Comparison of ENCODE assay signal across 1 mouse cellular context in genomic region chr3:89882556-89883181, GRCm38 (mm10).
TF ChIP-seq lines count a peak whose summit lies in the region.

No protein-coding gene starts in this region.

TF ChIP-seq in CH12.LX, 34 proteins besides CTCF, POLR2A, EP300 and RAD21 (continued from another document):
- TF ChIP-seq ZNF384 (IDR thresholded peaks at IDR 0.05; ENCODE audit: low read depth, low read length) (peak; percentile 98), TBP (conservative IDR thresholded peaks at IDR 0.05; ENCODE audit: low read depth, low read length) (no peak), POLR2AphosphoS2 (IDR thresholded peaks at IDR 0.05; ENCODE audit: low read depth, low read length) (no peak), JUN (IDR thresholded peaks at IDR 0.05; ENCODE audit: insufficient read depth, low read depth, low read length) (peak; percentile 81), PAX5 (IDR thresholded peaks at IDR 0.05; ENCODE audit: low read length) (no peak), MXI1 (IDR thresholded peaks at IDR 0.05; ENCODE audit: low read depth, low read length) (no peak), MAZ (IDR thresholded peaks at IDR 0.05; ENCODE audit: low read depth, low read length) (peak; percentile 60; the same call in 1 of the 2 replicates), JUND (conservative IDR thresholded peaks at IDR 0.05; ENCODE audit: low read depth, low read length) (peak; percentile 87), SIN3A (IDR thresholded peaks at IDR 0.05; ENCODE audit: low read length) (peak; percentile 52), CHD2 (IDR thresholded peaks at IDR 0.05; ENCODE audit: low read length) (peak; percentile 78; the same call in 1 of the 2 replicates), IRF4 (IDR thresholded peaks at IDR 0.05; ENCODE audit: low read depth, low read length) (peak; percentile 98), ETS1 (conservative IDR thresholded peaks at IDR 0.05; ENCODE audit: low read depth, low read length) (peak; percentile 76), ZKSCAN1 (IDR thresholded peaks at IDR 0.05; ENCODE audit: borderline replicate concordance, low read depth, low read length) (no peak), USF1 (IDR thresholded peaks at IDR 0.05; ENCODE audit: low read depth, low read length) (no peak), MAFK (IDR thresholded peaks at IDR 0.05; ENCODE audit: insufficient replicate concordance, low read length) (peak; percentile 50; the same call in 1 of the 2 replicates), UBTF (IDR thresholded peaks at IDR 0.05; ENCODE audit: low read depth, low read length) (no peak; the same call in 1 of the 2 replicates), MAX (IDR thresholded peaks at IDR 0.05; ENCODE audit: low read length) (peak; percentile 29; the same call in 1 of the 2 replicates), TCF12 (IDR thresholded peaks at IDR 0.05; ENCODE audit: low read depth, low read length) (peak; percentile 99), ZMIZ1 (IDR thresholded peaks at IDR 0.05; ENCODE audit: low read depth, low read length) (no peak), GABPA (IDR thresholded peaks at IDR 0.05; ENCODE audit: insufficient replicate concordance, low read depth, low read length) (no peak), SMC3 (IDR thresholded peaks at IDR 0.05; ENCODE audit: low read depth, low read length) (no peak; the same call in 1 of the 2 replicates), BHLHE40 (IDR thresholded peaks at IDR 0.05; ENCODE audit: low read depth, low read length) (peak; percentile 89)
